Mouse (Mus musculus) heart, postnatal 0 days (tissue): ENCODE data around the gene Lef1. TPM values are rescaled to one million over a fixed set of nuclear protein-coding genes. Genes with fewer than 3 reads are reported as not detected.

Experiments used
- ATAC-seq: fragments of 200-750 bp; cut with Nextera tagmentation; 2 replicates; pipeline ENCODE4 v1.8.0; 2017; ENCODE audit warnings: low read depth, moderate number of reproducible peaks, moderate library complexity; ENCODE audit not compliant: insufficient read depth
- DNase-seq: peaks from one replicate; pipeline ENCODE4 v3.0.0-alpha.2; 2016; ENCODE audit warnings: low spot score
- H3K27ac ChIP-seq: fragments of 300-500 bp; sonication (generic); 2 replicates; pipeline ENCODE4 v1.5.1; 2014; ENCODE audit warnings: low read depth, mild to moderate bottlenecking
- H3K27me3 ChIP-seq: fragments of 300-500 bp; sonication (generic); 2 replicates; pipeline ENCODE4 v1.6.1; 2014; ENCODE audit warnings: low read length, mixed read lengths; ENCODE audit not compliant: control insufficient read depth, insufficient read depth
- H3K36me3 ChIP-seq: fragments of 300-500 bp; sonication (generic); replicated peaks from 2 replicates; pipeline ENCODE4 v1.6.1; 2014; ENCODE audit warnings: low read length, mixed read lengths; ENCODE audit not compliant: control insufficient read depth, insufficient read depth
- H3K4me1 ChIP-seq: fragments of 300-500 bp; sonication (generic); 2 replicates; pipeline ENCODE4 v1.6.1; 2014; ENCODE audit warnings: antibody characterized with exemption; ENCODE audit not compliant: control insufficient read depth, insufficient read depth
- H3K4me2 ChIP-seq: fragments of 300-500 bp; sonication (generic); 2 replicates; pipeline ENCODE4 v1.6.1; 2014; ENCODE audit warnings: low read depth, mild to moderate bottlenecking, low read length, moderate library complexity
- H3K4me3 ChIP-seq: fragments of 300-500 bp; sonication (generic); 2 replicates; pipeline ENCODE4 v1.5.1; 2014; ENCODE audit warnings: low read depth, low read length
- H3K9ac ChIP-seq: fragments of 300-500 bp; sonication (generic); replicated peaks from 2 replicates; pipeline ENCODE4 v1.6.1; 2014; ENCODE audit warnings: low read depth, low read length, mixed read lengths
- H3K9me3 ChIP-seq: fragments of 300-500 bp; sonication (generic); replicated peaks from 2 replicates; pipeline ENCODE4 v1.6.1; 2016; ENCODE audit warnings: low read length; ENCODE audit not compliant: control insufficient read depth
- CTCF ChIP-seq: IDR thresholded peaks from 2 replicates; pipeline ENCODE4 v1.5.1; 2016; ENCODE audit warnings: antibody characterized with exemption, control low read depth, low read depth
- EP300 ChIP-seq: IDR thresholded peaks from 2 replicates; pipeline ENCODE4 v1.6.1; 2016; ENCODE audit warnings: antibody characterized with exemption, low read depth
- WGBS: fragments of 180-500 bp; shearing (Covaris S2); extraction: QIAGEN DNeasy Blood & Tissue Kit; methylation state at CpG from one replicate; pipeline ENCODE4 v1.1.7; 2014; 5-methylcytosine and 5-hydroxymethylcytosine counted together
- polyA plus RNA-seq: library from polyadenylated mRNA; unstranded; fragments of >200 nt; fragmentation: Nextera tagmentation; extraction: Ambion mirVana; gene quantifications from 2 replicates; pipeline ENCODE4 v1.2.1, GENCODE M21; 2015
- total RNA-seq: library from RNA; depleted of rRNA; stranded (reverse); fragments of >200 nt; gene quantifications from 2 replicates; pipeline ENCODE4 v1.2.3, GENCODE M21; 2014; ENCODE audit warnings: low replicate concordance

The Lef1 gene
- total and polyA plus RNA-seq, 2 experiments from 2014 or later = 0.87 TPM; not detected in 1

GRCm38 (mm10) chr3:131140091-131140462 lies 29.8 kb downstream of the Lef1 start:
- Histone ChIP-seq H3K36me3 (no peaks in the 10 kb centered on the region), H3K4me1 (peaks cover 23% of the 10 kb centered on the region), H3K4me3 (no peak overlapping the region), H3K27me3 (no peaks in the 10 kb centered on the region), H3K4me2 (peak overlapping the region; percentile 22; the same call in 1 of the 2 replicates), H3K9me3 (no peaks in the 10 kb centered on the region), H3K27ac (peak overlapping the region; percentile 53), H3K9ac (no peak overlapping the region)
- 87% methylated on average over 7 of the region's 7 CpGs for WGBS
- TF ChIP-seq EP300 (no peak), CTCF (no peak)
- ATAC-seq (no peak), DNase-seq (no peak)

- Histone ChIP-seq H3K36me3 (no peaks in the 10 kb centered on the region), H3K27ac (no peak overlapping the region), H3K4me3 (no peak overlapping the region), H3K4me2 (no peak overlapping the region), H3K4me1 (peaks cover 23% of the 10 kb centered on the region), H3K9ac (no peak overlapping the region), H3K27me3 (no peaks in the 10 kb centered on the region), H3K9me3 (no peaks in the 10 kb centered on the region)
- WGBS = 41% methylated on average over 4 of the region's 4 CpGs
- TF ChIP-seq CTCF (no peak), EP300 (no peak)
- DNase-seq (no peak), ATAC-seq (no peak)
These were observed 31.3 kb downstream of the Lef1 start for GRCm38 (mm10) chr3:131141546-131141945.

GRCm38 (mm10) chr3:131144250-131144649 lies 34.0 kb downstream of the Lef1 start:
- Histone ChIP-seq H3K4me2 (no peak overlapping the region), H3K27me3 (no peaks in the 10 kb centered on the region), H3K27ac (no peak overlapping the region), H3K9ac (no peak overlapping the region), H3K4me1 (peaks cover 10% of the 10 kb centered on the region; the same call in 1 of the 2 replicates), H3K4me3 (no peak overlapping the region), H3K9me3 (no peaks in the 10 kb centered on the region), H3K36me3 (no peaks in the 10 kb centered on the region)
- WGBS = 85% methylated on average over 2 of the region's 2 CpGs
- ATAC-seq (no peak), DNase-seq (no peak)
- TF ChIP-seq CTCF (no peak), EP300 (no peak)

DNA sequence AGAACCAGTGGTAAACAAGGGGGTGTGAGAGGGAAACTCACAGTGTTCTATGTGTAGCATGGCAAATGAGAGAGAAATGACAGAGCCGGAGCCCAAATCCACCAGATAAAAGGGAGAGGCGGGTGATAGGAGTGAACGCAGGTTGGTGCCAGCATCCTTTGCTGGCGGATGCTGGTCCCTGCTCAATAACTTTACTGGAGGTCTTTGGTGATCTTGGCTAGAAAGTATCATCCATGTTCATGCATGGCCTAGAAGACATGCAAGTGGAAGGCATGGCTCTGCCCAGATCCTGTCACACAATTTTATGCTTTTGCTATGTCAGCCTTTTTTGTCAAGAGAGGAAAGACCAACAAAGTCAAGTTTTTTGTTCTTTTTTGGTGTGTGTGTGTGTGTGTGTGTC lies 42.6 kb downstream of the Lef1 start:
- DNase-seq = no peak
- peaks cover 2% of the 10 kb centered on the region; the same call in 1 of the 2 replicates for H3K4me1 ChIP-seq
- ATAC-seq = no peak
- TF ChIP-seq CTCF (no peak), EP300 (no peak)
- no peaks in the 10 kb centered on the region for H3K9me3 ChIP-seq
- no peaks in the 10 kb centered on the region for H3K27me3 ChIP-seq
- H3K27ac ChIP-seq = no peak overlapping the region
- H3K4me2 ChIP-seq = no peak overlapping the region
- no peak overlapping the region for H3K9ac ChIP-seq
- H3K36me3 ChIP-seq = no peaks in the 10 kb centered on the region
- H3K4me3 ChIP-seq = no peak overlapping the region
- 85% methylated on average over 4 of the region's 4 CpGs for WGBS

DNA sequence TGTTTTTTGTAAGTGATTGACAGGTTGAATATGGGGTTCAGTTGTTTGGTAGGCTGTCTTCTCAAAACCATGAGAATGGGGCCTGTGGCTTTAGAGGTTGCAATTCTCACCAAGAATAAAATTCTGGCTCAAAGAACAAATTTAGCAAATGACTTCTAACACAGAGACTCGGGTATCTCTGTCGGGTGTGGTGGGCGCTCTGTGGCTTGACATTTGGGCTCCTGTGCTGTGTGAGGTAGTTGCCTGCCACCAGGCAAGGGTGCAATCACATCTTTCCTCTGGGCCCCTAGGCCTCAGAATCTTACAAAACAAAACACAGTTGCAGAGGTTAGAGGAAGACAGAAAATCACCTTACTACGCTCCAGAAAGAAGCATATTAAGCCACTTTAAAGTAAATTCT lies 43.6 kb downstream of the Lef1 start:
- TF ChIP-seq CTCF (no peak), EP300 (no peak)
- H3K4me1 ChIP-seq = peaks cover 2% of the 10 kb centered on the region; the same call in 1 of the 2 replicates
- WGBS = 82% methylated on average over 4 of the region's 4 CpGs

GRCm38 (mm10) chr3:131154576-131154975 lies 44.3 kb downstream of the Lef1 start:
- H3K4me1 ChIP-seq = peaks cover 2% of the 10 kb centered on the region; the same call in 1 of the 2 replicates
- no peak for ATAC-seq
- TF ChIP-seq CTCF = no peak
- TF ChIP-seq EP300 = no peak

More for the DNA sequence above, 43.6 kb downstream of the Lef1 start:
- no peaks in the 10 kb centered on the region for H3K9me3 ChIP-seq
- H3K27me3 ChIP-seq = no peaks in the 10 kb centered on the region
- no peak overlapping the region for H3K9ac ChIP-seq
- no peak overlapping the region for H3K4me3 ChIP-seq
- H3K4me2 ChIP-seq = no peak overlapping the region
- no peaks in the 10 kb centered on the region for H3K36me3 ChIP-seq
- ATAC-seq = no peak
- no peak overlapping the region for H3K27ac ChIP-seq
- DNase-seq = no peak

More at GRCm38 (mm10) chr3:131154576-131154975, 44.3 kb downstream of the Lef1 start:
- WGBS = 93% methylated on average over 9 of the region's 9 CpGs
- no peak for DNase-seq
- no peak overlapping the region for H3K4me3 ChIP-seq
- no peaks in the 10 kb centered on the region for H3K9me3 ChIP-seq
- no peaks in the 10 kb centered on the region for H3K27me3 ChIP-seq
- no peak overlapping the region for H3K27ac ChIP-seq
- no peaks in the 10 kb centered on the region for H3K36me3 ChIP-seq
- H3K9ac ChIP-seq = no peak overlapping the region
- no peak overlapping the region for H3K4me2 ChIP-seq
